Mouse (Mus musculus) splenic B cell, adult 2 months (primary cell): ENCODE measurements at regions not wholly inside any gene's neighbourhood (a gene's known extent, or its start where the extent isn't known, plus 50 kb on each side); places are given as distances from the start of the nearest gene placed in this dataset.

Experiments used
- DNase-seq: peaks from one replicate; pipeline ENCODE4 v3.0.0-alpha.2; 2011; ENCODE audit warnings: low read depth, low spot score
- H3K27me3 ChIP-seq: 2 replicates; pipeline ENCODE4 v1.6.1; 2012; ENCODE audit warnings: mild to moderate bottlenecking, low read length, moderate library complexity, mixed read lengths; ENCODE audit not compliant: control insufficient read depth, poor library complexity, insufficient read depth, severe bottlenecking
- H3K36me3 ChIP-seq: 2 replicates; pipeline ENCODE4 v1.6.1; 2012; ENCODE audit warnings: mild to moderate bottlenecking, low read length, moderate library complexity, mixed read lengths; ENCODE audit not compliant: control insufficient read depth, poor library complexity, insufficient read depth, severe bottlenecking

DNA sequence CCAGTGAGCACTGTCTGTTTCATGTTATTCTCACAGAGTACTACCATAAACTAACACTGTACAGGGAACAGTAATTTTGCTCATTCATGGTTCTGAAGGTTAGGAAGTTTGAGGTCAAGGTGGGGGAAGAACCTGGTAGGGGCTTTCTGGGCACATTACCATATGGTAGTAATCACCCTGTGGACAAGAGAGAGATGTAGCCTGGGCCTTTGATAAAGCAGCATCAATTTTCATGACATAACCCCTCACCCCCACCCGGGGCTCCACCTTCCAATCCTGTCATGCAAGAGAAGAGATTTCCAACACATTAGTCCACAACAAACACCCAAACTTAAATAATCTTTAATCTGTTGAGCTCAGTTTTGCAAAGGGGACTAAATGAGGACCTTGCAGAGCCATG, 753.3 kb upstream of the Car8 start:
- Histone ChIP-seq H3K36me3 (no peaks in the 10 kb centered on the region), H3K27me3 (no peaks in the 10 kb centered on the region)
- DNase-seq: no peak

DNA sequence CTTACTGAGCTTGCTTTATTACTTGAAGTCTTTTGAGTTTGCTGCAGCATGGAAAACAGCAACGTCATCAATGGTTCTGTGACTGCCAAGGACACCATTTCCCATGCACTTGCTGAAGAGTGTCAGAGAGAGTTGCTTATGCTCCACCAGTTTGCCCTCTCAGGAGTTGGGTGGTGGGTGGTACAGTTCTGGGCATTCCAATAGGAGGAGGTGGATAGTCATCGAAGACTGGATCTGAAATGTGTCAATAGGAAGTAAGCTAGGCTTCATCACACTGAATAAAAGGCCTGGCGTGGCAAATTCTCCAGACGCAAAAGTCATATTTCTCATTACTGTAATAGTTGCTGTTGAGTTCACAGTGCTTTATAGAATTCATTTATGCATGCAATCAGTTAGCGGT, 751.7 kb upstream of the Car8 start:
- H3K27me3 ChIP-seq: no peaks in the 10 kb centered on the region
- H3K36me3 ChIP-seq: no peaks in the 10 kb centered on the region
- no peak for DNase-seq

DNA sequence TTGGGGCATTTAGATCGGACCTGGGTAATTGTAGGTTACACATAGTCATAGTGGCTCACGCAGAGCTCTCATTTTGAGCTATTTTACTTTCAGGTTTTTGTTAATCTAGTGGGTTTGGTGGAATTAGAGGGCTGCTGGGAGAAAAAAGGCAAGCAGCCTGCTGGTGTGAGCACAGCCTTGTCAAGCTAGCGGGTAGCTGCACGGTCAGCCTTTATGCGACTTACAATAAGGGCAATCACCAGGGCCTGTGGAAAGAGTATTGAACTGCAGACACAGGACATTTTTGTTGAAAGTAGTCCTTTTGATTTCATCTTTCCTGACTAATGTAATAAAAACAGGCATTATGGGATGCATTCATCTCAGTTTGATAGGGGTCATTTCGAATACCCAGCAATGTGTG, 750.8 kb upstream of the Car8 start:
- Histone ChIP-seq H3K36me3 (no peaks in the 10 kb centered on the region), H3K27me3 (no peaks in the 10 kb centered on the region)
- no peak for DNase-seq

DNA sequence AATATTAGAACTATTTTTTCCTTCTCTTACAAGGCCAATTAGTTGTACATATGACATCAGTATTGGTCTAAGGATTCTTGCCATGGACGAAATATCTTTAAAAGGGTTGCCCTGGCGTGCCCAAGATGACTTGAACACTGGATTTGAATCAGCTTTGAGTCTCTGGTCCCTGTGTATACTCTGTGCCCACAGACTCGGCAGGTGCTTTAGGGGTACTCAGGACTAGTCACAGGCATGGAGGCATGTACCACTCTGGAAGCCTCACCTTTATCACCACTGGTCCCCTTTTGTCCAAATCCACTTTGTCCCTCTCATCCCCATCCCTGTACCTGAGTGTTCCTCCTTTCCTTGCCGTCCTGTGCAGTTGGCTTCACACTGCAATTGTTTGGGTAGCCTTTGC, 750.3 kb upstream of the Car8 start:
- no peaks in the 10 kb centered on the region for H3K27me3 ChIP-seq
- H3K36me3 ChIP-seq: no peaks in the 10 kb centered on the region
- no peak for DNase-seq

DNA sequence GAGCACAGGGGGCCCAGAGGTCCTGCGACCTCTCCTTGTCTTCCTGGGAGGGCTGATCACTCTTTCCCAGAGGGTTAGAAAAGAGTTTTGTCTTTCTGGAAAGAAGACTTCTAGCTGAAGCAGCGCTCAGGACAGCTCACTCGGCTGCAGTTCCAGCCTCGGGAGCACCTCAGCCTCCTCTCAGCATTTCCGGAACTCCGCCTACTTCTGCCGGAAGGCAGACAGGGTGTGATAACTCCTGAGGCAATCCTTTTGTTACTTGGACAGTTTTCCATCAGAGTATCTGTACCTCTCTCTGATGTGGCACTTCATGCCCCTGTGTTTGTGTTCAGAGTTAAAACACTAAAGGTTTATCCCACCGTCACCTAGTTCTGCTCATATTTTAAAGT, 749.5 kb upstream of the Car8 start:
- Histone ChIP-seq H3K27me3 (no peaks in the 10 kb centered on the region), H3K36me3 (no peaks in the 10 kb centered on the region)
- no peak for DNase-seq

DNA sequence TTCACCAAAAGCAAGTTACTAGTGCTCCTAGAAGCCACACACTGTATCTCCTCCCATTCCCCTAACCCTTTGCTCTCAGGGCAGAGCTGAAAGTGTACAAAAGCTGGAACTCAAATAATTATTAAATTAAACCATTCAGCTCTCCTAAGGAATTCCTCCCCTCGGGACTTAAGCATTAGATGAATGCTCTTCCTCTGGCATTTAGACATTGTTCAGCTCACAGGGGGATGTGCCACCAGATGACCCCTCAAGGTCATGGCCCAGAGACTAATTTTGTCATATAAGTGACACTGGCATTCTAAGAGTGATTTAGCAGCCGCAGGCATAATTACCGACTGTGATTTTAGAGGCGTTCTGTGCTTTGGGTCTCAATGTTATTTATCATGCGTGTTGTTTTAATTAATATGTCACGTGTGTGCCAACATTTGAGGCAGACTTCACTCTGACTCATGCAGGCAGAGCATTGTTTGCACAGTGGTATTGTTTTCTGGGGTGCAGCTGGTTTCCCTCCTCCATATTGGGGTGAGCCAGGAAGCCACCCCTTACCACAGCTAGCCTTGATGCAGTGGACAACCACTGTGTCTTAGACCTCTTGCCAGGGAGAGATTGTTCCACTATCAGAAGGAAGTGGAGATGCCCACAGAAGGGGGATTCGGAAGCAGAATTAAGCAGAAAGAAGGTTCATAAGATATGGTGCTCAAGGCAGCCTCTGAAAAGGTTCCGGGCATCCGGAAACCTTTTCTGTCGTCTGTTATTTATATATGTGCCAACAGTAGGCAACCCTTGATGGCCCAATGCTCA, 748.9 kb upstream of the Car8 start:
- no peak for DNase-seq
- no peaks in the 10 kb centered on the region for H3K27me3 ChIP-seq
- no peaks in the 10 kb centered on the region for H3K36me3 ChIP-seq

DNA sequence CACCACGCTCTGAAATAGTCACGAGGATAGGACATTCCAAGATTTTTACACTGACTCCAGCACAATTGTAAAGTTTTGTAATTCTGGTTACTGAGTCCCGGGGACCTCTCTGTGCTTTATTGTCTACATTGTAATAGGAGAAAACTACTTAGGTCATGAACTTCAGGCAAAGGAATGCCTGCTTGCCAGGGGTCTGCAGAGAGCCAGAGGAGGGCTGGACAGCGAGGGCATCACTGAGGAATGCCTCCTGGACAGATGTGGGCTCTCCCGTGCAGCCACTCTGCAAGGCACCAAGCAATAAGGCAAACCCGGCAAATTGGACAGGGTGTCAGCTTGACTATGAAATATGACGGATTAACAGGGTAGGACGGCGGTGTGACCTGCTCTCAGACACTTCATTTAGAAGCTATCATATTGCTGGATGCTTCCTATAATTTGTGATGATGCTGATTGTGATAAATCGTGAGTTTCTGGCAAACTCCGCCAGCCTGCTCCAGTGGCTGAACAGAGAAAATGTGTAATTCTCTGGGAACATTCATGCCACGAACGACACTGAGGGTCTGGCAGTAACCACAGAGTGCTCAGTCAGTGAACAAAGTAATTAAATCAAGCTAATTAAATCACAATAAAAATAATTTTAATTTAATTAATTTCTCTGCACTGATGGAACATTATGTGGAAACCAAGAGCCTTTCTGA, 747.7 kb upstream of the Car8 start:
- no peaks in the 10 kb centered on the region for H3K36me3 ChIP-seq
- H3K27me3 ChIP-seq: no peaks in the 10 kb centered on the region
- no peak for DNase-seq

DNA sequence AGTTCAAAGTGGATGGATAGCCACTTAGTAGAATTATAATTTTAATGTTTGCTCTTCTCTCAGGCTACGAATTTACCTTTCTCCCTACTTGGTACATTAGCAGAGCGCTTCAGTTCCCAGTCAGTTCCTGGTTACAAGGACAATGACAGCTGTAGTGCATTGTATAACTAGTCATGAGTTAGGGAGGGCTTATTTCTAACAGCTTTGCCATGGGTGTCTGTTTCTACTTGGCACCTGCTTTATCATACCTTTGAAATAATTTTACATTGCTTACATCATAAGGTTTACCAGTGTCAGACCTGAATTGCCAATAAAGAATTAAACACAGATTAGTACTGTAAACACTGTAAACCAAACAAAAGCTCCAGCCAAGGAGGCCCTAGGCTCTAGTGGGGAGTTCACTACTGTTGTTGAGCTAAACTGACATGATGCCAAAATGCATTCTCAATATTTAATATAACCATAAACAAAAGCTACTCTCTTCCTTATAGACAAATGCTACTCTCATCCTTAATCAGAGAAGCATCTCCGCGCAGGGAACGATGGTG, 745.3 kb upstream of the Car8 start:
- DNase-seq: no peak
- no peaks in the 10 kb centered on the region; the same call in 1 of the 2 replicates for H3K27me3 ChIP-seq
- H3K36me3 ChIP-seq: no peaks in the 10 kb centered on the region

DNA sequence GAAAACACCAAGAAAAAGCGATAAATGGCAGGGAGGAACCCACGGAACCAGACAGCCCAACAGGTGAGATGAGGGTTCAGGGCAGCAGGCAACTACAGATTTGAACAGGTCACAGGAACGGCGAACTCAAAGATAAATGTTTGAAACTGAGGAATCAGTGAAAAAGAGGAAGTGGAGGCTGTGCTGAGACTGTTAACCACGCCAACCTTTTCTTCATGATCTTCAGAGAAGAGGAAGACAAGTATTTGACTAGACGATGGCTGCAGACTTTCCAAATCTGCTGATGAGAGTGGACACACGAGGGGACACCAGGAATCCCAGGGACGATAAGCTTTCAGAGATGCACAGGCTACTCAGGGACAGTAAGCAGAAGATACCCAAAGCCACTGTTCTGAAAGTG, 740.1 kb upstream of the Car8 start:
- DNase-seq: peak; percentile 64
- Histone ChIP-seq H3K36me3 (no peaks in the 10 kb centered on the region), H3K27me3 (no peaks in the 10 kb centered on the region; the same call in 1 of the 2 replicates)

DNA sequence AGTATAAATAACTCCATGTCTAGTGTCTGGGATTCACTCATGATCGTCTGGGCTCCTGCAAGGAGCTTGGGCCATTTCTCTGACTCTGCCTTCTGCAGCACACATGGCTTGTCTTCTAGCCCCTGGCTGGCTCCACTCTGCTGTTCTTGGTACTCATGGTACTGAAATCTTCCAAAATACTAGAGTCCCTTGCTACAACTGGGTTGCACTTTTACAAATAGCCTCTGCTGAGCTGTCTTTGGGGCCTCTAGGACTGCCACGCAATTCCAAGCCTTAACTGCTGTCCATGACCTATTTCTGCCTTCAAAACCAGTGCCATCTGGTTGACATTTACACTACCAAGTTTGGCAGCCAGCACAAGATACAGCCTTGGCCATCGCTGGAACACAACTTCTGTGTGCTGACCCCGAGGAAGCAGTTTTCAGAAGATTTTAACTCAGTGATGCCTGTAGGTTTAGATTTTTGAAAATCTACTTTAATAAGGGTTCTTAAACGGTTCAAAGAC, 731.2 kb upstream of the Car8 start:
- Histone ChIP-seq H3K27me3 (no peaks in the 10 kb centered on the region), H3K36me3 (no peaks in the 10 kb centered on the region)
- no peak for DNase-seq

DNA sequence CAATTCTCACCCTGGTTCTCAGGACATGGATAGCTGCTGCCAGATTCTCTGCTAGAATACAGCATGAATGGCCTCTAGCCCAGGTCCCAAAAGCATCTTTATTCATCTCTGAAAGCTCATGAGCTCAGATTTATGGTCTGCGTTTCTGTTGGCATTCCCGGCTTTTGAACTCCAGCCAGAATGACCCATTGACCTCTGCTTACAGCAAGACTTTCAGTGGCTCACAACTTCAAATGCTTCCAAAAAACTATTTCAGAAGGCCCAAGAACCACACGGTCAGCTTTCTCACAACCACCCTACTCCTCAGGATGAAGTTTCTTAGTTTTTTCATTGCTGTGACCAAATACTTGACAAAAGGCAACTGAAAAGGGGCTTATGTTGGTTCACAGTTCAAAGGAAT, 729.9 kb upstream of the Car8 start:
- Histone ChIP-seq H3K36me3 (no peaks in the 10 kb centered on the region), H3K27me3 (no peaks in the 10 kb centered on the region)
- DNase-seq: no peak

DNA sequence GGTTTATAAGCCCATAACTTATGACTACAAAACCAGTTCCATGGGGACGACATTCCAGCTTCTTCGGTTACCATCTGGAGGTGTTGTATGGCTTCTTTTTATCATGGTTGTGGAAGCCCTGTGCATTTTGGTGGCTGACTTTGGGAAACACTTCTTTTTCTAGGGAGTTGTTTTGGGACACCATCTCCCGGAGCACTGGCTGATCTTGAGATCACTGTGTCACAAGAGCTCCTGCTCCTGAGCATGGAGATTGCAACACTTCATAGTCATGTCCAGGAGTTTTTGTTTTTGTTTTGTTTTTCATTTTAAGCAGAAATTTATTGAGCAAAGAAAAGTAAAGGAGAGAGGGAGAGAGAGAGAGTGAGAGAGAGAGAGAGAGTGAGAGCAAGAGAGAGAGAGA, 729.1 kb upstream of the Car8 start:
- Histone ChIP-seq H3K27me3 (no peaks in the 10 kb centered on the region), H3K36me3 (no peaks in the 10 kb centered on the region)
- no peak for DNase-seq

DNA sequence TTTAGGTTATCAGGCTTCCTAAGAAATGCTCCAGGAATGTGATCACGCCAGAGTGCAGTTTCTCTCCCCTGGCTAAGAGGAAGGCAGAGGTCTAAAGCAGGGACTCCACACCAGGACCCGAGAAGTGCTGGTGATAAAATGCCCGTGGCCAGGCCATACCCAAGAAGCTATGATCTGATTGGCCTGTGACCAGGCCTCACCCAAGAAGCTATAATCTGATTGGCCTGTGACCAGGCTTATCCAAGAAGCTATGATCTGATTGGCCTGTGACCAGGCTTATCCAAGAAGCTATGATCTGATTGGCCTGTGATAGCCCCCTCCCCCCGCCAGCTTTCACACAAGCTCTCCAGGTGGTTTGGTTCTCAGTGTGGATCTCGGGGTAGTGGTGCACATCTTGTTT, 726.7 kb upstream of the Car8 start:
- DNase-seq: no peak
- no peaks in the 10 kb centered on the region for H3K27me3 ChIP-seq
- H3K36me3 ChIP-seq: no peaks in the 10 kb centered on the region

DNA sequence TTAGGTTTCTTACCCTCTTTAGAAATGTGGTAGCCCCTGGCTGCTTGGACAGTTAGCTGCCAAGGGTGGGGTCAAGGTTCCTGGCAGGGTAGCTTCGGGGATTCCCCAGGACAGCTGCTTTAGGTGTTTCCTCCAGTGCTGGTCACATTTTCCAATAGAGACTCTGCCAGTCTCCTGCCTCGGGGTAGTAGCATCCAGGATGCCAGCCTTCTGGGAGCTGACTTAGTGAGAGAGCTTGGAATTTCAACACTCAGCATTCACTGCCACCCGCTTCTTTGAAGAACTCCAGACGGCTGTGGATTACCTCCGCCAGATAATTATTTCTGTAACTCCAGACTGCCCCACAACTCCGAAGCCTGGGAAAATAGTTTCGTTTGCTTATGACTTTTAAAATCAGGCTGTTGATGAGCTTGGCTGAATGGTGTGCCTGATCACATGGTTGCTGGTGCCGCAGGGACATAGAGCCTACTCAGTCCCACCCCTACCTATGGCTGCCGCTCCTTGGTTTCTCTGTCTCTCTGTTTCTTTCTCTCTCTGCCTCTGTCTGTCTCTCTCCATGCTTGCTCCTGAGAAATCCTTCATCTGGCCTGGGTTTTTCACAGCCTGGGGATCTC, 724.2 kb upstream of the Car8 start:
- H3K27me3 ChIP-seq: no peaks in the 10 kb centered on the region
- no peak for DNase-seq
- no peaks in the 10 kb centered on the region for H3K36me3 ChIP-seq

DNA sequence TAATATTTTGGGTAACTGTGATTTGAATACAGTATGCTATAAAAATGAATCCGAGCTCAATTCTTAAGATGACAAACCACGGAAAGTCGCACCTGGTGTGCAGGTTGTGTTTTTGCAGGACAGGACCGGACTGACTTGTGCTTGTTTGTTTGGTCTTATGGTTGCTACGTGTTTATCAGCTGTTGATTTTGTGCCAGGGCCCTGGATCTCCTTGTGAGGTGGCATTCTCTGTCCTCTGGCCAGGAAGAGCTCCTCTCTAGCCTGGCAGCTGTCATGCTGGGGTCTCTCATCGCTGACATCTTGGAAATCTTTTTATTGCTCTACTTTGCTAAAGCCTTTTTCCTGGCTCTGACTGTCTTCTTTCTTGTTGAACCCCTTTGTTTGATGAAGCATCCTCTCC, 723.0 kb upstream of the Car8 start:
- no peak for DNase-seq
- Histone ChIP-seq H3K36me3 (no peaks in the 10 kb centered on the region), H3K27me3 (no peaks in the 10 kb centered on the region)
